Mouse (Mus musculus) cerebellum, postnatal 25 days (tissue): ENCODE results near the gene Samd4.

Experiments used
- DNase-seq, 2 experiments: peaks; one replicate each; pipeline ENCODE4 v3.0.0; 2021; ENCODE audit warnings: mixed read lengths in 2 of 2

Gene Samd4

DNA sequence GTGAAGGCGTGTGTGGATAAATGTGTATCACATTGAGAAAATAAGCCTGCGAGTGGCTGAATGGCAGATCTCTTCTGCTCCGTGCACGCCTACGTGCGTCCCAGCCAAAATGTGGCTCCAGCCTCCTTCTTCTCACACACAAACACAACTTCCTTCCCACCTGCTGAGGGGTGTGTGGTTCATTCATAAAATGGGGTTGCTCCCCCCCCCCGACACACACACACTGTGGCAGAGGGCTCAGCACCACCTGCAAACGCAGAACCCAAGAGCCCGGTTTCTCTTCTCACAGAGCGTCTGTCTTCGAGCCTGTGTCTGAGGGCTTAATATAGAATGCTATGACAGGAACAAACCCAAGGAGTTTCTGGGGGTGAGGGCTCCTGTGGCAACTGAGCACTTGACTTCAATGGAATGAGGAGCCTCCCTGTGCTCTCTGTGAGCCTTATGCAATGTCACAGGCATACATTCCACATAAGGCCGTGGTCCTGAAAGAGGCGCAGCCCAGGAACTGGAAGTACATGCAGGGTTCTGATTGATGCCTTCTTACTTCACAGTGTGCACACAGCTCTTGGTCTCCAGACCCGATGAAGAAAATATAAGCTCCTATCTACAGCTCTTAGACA is 194.4 kb downstream of the Samd4 start:
- no peak for DNase-seq

DNA sequence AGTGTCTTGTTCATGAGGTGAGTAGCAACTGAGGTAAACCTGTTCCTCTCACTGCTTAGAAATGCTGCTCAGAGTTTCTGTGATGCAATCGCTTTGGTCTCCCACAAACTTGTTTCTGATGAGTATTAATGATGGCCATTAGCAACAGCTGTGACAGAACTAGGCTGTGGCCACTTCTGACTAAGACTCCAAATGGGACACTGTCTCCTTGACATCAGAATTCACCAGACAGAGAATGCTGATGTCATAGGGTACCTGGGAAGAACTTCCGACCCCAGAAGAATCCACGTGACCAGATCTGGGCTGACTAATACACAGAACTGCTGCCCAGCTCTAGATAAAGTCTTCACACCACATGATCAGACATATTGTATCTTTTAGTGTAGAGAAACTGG is 194.9 kb downstream of the Samd4 start:
- DNase-seq = no peak

DNA sequence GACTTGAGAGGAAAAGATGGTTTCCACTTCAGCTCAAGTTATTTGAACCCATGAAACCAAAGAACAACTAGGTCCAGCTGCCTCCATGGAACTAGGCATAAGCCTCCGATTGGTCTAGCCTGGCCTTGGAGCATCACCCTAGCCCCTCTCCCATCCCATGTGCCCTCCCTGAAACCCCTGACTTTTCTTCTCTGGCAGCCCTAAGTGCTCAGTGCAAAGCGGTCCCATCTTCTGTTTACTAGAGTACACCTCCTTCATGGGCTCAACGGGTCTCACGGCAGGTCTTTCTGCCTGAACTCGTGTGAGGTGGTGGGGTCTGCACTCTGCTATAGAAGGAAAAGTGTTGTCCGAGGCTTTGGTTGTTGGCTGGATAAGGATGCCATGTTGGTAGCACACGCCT is 197.3 kb downstream of the Samd4 start:
- no peak for DNase-seq

DNA sequence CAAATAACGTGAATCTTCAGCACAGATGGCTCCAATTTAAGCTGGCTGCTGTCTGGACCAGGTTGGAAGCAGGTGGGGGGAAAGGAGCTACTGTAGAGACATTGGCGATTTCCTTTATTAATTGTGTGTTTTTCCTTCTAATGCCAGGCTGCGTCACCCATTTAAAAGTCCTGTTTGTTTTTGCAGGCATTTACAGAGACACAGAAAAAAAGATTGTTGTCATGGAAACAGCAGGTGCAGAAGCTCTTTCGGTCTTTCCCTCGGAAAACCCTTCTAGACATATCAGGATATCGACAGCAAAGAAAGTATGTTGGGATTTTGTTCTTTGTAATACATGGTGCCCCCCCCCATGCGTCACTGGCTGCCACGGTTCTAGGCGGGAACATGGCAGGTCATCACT is 200.7 kb downstream of the Samd4 start:
- peak in 1 of 2 experiments; percentile 27 for DNase-seq

DNA sequence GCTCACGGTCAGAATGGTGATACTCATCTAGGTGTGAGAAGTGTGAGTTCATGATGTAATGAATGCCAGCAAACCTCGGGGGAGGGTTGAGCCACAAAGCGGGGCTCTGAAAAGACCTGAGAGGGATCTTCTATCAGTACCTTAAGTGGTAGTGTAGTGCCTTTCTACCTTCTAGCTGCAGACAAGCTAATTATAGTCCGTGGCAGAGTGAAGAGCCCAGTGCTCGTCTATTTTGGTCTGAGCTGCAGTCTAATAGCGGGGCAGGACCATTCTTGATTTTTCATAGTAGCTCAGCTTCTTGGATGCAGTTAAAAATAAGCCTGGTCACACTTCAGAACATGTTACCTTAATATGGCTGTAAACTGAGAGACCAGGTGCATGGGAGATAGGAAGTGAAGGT is 201.2 kb downstream of the Samd4 start:
- DNase-seq = no peak

DNA sequence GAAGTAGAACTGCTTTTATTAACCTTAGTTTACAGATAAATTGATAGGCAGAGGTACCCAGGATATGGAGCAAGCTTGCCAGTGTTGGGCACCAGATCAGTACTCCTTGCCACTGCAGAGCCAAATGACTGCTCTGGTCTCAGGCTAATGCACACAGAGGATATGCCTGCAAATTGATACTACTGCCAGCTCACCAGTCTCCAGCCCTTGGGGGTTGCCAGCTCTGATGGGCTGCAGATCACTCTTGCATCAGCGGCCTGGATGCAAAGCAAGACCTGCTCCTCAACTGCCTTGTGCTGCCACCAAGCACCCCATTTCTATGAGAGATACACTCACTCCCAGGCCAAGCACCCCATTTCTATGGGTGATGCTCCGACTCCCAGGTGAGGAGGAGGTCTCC is 202.0 kb downstream of the Samd4 start:
- DNase-seq = no peak

DNA sequence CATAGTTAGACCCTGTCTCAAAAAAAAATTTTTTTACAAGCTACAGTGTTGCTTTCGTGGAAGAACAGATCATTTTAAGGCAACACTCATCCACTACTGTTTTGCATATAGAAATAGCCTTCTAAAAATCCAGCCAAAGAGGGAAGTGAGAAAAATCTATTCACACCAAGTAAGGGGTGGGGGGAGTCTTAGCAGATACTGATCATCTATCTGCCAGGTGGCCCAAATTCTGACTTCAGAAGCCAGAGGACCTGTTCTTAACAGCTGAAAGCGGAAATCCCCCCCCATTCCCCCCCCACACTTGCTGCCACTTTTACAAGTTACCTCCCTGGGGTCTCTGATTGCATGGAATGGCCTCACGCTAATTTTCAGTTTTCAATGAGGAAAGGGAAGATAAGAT is 203.5 kb downstream of the Samd4 start:
- no peak for DNase-seq

DNA sequence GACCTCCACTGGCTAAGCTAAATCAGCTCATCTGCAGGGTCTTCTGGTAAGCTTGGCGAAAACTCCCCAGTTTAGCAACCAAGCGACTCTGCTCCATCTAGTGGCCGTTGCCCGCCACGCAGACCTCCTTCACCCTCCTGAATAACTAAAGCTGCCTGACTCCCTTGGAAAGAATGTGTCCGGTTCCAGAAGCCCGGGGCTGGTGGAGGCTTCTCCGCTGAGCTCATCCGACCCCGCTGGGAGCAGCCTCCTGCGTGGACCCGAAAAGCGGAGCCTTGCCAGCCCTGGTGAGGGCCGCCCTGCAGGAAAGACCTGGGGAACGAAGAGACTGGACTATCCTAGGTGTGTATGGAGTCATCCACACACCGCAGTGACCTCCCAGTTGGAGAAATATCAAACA is 204.1 kb downstream of the Samd4 start:
- peak; percentile 78 to 88 for DNase-seq

DNA sequence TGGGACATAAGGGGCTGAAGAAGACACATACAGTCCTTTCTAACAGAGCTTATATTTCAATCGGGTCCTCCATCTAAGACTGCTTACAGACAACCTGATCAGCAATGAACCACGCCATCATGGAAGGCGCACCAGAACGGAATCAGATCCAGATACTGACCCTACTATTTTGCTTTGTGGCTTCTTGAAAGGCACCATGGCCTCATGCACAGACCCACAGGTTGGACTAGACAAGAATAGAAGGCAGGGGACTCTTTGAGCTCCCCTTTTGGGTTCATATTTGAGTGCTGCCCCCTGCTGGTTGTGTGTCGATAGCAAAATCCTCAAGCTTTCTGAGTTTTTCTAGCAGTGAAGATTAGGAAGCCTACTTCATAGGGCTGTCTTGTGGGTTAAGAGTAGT is 204.5 kb downstream of the Samd4 start:
- DNase-seq = peak; percentile 78 to 88

DNA sequence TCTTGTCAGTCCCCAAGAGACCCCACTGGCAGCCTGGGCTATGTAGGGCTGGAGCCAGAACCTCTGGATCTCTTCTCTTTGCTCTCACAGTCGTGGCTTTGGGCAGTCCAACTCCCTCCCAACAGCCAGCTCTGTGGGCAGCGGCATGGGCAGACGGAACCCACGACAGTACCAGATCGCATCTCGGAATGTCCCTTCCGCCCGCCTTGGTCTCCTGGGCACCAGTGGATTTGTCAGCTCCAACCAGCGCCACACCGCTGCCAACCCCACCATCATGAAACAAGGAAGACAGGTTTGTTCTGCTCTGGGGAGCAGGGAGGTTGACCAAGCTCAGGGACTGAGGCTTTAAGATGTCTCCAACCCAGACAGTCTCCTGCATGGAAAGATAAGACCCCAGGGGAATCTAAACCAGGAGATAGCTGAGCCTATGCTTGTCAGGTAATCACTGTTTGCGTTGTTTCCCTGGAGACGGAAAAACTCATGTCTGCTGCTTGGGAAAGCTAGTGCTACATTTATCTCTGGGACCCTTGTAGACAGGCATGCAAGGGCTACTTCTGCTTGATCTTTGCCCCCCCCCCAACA is 205.1 kb downstream of the Samd4 start:
- DNase-seq = no peak

DNA sequence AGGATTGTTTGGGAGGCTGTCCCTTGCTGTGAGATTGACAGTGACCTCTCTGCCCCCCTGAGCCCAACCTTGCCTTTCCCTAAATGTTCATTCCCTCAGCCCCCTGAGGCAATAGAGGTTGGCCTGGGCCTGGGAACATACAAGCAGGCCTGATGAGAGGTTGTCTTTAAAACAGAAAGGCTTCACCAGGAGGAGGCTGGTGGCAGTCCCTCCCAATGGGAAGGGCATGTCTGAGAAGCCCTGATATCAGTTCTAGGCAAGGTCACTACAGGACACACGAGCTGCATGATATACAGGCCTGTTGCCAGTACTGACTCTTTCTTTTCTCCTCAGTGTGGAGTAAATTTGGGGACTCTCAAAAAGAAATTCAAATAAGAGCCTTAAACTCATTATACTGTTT is 205.7 kb downstream of the Samd4 start:
- DNase-seq = no peak

DNA sequence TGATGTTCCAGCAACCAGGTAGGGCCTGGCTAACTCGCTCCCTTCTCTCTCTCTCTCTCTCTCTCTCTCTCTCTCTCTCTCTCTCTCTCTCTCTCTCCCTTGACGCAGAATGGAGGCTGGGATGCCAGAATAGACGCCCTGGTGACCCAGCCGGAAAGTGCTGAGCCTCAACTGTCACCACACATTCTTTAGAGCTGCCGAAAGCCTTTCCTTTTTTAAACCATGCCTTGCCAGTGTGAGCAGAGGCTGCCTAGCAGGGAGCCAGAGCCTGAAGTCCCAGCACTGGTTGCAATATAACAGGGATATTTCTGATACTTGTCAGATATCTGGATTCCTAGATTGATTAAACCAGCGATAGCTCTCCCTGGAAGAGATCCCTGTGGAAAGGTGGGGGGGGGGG is 206.5 kb downstream of the Samd4 start:
- no peak for DNase-seq

DNA sequence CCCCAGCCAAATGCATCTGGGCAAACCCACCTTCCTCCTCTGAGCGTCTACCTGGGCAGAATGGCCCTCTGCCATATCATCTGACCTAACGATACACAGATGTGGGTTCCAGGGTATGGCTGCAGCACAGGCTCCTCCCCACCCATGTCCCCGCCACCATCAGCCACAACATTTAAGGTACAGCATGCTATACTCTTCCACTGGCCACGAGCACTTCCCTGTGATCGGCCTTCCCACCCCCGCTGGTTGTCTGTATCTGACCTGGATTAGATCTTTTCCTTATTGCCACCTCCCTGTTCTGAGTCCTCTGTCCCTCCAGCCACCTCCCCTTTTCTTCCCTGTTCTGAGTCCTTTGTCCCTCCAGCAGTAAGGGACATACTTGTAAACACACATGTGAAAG is 209.3 kb downstream of the Samd4 start:
- no peak for DNase-seq

DNA sequence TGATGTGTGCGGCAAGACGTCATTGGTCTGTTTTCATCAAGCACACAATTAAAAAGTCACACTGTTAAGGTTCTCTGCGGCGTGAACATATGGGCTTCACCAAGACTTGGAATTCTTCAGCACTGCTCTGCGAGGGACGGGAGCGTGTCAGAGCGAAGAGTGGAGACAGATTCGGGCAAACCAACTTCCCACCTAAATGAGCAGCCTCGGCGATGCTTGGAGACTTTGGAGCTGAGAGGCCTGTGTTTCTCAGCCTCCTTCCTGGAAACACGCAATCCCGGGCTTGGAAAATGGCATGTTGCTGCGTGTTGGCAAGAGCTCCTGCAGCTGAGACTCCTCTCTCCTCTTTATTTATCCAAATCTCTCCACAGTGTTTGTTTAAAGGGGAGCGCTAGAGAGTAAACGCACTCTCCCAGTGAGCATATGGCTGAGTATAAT is 210.7 kb downstream of the Samd4 start:
- peak; percentile 34 to 41 for DNase-seq

DNA sequence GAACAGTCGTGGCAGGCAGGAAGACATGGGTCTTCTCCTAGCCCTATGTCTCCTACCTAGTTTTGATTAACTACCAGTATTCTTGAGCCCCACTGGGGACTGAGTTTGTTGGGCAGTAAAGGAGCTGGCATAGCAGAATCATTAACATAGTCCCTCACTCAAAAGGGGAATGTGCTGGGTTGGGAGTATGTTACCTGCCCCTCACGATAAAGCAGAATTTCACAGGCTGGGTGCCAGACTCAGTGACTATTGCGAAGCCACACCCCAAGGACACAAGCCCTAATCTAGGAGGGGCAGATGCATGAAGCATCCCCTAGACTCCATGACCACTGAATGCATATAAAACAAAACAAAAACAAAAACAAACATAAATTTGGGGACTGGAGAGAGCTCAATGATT is 212.4 kb downstream of the Samd4 start:
- no peak for DNase-seq

DNA sequence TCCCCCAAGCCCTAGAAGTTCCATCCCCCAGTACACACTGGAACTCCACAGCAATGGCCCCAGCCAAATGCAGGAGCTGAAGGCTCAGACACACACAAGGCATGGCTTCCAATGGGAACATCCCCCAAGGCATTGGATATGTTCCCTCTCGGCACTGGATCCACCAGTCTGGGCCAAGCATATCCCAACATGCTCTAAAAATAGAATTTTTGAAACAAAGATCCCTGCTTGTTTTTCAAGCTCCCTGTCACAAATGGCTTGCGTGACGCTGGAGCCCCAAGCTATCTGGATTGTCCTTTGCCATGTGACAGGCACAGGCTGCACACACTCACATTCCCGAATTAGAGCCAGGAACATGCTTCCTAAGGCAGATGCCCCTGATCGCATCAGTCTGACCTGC is 213.7 kb downstream of the Samd4 start:
- DNase-seq = no peak

DNA sequence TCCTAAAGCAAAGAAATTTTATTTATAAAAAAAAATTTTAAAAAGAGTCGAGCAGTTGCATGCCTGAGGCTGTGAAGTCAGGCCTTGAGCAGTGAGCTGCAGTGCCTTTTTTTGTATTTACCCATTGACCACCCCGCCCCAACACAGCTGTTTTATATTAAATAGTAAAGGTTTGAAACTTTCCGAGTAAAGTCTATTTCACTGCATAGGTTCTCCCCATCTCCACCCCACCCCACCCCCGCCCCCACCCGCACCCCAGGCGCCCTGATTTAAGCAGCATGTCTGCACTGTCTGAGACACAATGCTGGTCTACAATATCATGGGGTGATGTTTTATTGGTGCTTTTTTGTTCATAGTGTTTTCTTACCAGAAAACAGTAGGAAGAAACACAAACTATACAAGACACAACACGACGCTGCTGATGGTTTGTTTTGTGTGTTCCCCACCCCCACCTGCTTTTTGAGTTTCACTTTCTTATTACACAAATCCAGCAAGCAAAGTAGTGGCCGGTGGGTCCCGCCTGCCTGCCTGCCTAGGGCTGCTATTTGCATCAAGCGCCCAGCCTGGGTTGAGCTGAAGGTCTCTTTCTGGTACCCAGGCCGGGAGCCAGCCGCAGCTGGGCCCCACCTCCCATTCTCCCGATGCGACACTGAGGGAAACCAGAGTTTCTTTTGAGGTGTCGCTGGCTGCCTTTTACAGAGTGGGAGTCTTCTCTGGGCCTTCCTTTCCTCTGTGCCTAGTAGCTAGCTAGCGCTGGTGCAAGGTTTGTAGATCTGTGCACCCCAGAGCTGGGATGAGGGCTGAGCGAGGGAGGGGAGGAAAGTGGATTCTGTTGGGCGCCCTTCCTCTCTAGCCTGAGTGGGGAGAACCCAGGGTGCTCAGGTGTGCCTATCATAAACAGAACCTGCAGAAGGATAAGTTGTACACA is 221.9 kb downstream of the Samd4 start:
- no peak for DNase-seq

DNA sequence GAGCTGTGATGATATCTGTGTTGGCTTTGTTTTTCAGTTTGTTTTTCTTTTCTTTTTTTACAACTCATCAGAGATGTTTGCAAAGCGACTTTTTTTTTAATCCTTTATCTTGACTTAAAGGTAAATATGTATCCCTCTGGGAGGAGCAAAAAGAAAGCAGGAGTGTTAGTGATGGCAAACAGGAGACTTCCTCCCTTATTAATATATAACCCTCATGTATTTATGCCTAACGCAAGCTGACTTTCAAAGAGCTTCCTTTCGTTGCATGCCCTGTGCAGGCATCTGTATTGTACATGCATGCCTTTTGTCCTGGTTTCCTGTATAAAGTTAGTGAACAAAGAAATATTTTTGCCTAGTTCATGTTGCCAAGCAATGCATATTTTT is 222.5 kb downstream of the Samd4 start:
- no peak for DNase-seq

DNA sequence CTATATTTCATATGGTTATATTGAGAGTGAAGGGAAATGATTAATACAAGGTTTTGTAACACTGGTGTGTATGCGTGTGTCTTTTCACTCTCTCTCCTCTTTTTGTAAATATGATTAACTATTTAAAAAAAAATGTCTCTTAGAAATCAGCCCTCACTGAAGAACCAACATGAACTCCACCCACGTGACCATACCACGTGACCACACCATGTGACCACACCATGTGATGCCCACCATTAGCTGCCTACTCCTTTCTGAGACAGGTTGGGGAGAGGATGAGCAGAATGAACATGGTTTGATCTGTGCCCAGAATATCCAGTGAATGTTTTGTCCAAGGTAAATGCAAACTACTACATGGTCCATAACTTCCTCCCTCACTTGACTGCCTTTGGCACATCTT is 223.1 kb downstream of the Samd4 start:
- DNase-seq = no peak

DNA sequence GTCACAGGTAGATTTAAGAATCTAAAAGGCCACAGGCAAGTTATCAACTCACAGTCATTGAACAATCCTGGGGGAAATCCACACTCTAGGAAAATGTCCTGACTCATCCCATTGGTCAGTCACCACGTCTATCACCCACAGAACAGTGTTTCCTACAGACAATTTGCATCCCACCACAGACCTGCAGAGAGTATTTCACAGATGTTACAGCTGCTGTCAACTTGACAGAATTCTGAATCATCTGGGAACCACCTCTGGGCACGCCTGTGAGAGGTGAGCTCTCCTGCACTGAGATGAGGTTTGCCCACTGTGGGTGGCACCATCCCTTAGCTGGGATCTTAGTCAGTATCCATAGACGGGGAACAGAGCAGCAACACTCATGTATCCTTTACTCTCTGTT is 224.8 kb downstream of the Samd4 start:
- no peak for DNase-seq

DNA sequence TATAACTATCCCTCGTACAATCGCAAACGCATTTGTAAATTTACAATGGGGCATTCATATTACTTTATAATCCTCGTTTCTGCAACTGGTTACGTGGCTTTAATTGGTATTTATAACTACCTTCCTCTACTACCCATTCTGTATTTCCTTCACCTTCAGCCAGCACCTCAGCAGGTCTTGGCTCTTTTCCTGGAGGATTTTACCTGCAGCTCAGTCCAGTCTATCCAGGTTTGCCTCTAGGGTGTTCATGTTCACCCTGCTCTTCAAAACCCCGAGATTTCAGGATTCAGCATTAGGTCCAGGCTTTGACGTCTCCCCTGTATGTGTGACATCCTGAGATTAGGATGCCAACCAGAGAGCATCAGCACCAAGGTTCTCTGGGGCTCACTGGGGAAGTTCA is 227.7 kb downstream of the Samd4 start:
- DNase-seq = peak; percentile 29 to 30

DNA sequence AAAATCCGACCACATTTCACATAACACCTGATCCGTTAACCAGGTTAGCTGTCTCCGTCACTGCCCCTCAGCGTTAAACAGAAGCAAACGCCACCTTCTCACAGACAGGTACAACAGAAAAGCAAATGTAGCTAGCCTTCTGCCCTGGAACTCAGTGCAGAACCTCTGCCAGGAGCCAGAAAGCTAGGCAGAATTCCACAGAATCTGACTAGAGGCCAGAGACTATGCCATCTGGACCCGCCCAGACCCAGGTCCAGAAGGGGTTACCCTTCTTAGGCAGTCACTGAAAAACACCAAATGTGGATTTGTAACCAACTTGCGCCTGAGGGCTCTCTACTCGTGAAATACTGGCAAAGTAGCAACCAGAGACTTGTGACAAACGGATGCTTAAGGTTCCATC is 228.7 kb downstream of the Samd4 start:
- DNase-seq = peak; percentile 57 to 66

DNA sequence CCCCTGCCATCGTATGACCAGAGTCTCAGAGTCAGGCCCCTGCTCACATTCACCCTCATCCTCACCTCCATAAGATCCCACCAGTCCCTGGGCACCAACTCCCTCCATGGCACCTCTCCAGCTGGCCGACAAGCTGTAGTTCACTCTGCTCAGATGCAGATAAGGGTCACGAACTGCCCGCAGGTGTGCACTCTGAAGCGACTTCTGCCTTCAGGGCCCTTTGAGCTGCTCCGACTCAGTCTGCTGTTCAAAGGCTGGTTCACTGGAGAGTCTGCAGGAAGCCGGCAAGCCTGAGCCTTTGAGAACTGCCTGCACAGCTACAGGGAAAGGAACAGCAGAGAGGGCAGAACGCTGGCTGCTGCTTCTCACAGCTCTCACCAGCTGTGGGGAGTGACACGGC is 232.5 kb downstream of the Samd4 start:
- DNase-seq = no peak
